Mouse (Mus musculus) heart, postnatal 10 days (tissue): ENCODE results near the gene Ahnak2. TPM values are rescaled to one million over a fixed set of nuclear protein-coding genes. Genes with fewer than 3 reads are reported as not detected.

Experiments used
- DNase-seq, 2 experiments: peaks; one replicate each; pipeline ENCODE4 v3.0.0; 2021
- intact Hi-C: fragments of 180-260 bp; cut with DNase I; formaldehyde crosslinking; loops from one replicate; pipeline ENCODE4 v1.15.1; 2025
- microRNA-seq, 2 experiments: library from miRNA; unstranded; fragments of <30 nt; microRNA quantifications; one replicate each; pipeline ENCODE4 v1.2.0; 2022
- total RNA-seq, 2 experiments: library from RNA; stranded (reverse); gene quantifications; 2 replicates each; pipeline ENCODE4 v1.2.3; 2021

Gene Ahnak2
- total RNA-seq, 2 experiments from 2014 or later = 13.6 to 17.4 TPM

- no peak for DNase-seq
These were observed 64.0 kb downstream of the Ahnak2 start for GRCm38 (mm10) chr12:112738281-112739022.

GRCm38 (mm10) chr12:112737761-112738160 is 64.7 kb downstream of the Ahnak2 start:
- DNase-seq = no peak
- intact Hi-C loops = no loop called here

More at GRCm38 (mm10) chr12:112738281-112739022, 64.0 kb downstream of the Ahnak2 start:
- intact Hi-C loops = no loop called here

DNA sequence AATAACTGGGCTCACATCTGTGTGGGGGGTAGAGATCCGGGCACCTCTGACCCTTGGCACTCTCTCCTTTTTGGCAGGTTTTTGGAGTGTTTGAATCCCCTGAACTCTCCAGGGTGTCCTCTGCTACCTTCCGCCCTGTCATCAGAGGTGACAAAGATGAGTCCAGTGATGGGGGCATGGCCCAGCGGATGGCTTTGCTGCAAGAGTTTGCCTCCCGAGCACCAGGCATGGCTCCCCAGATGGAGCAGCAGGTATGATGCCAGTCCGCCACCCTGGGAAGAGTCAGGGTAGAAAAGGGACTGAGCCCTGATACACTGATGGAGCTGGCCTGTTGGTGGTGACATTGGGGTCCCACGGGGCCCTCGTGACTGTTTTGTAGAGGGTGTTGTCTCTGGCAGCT is 65.4 kb downstream of the Ahnak2 start:
- no peak for DNase-seq
- intact Hi-C loops = no loop called here

- DNase-seq = no peak
- intact Hi-C loops = no loop called here
These were observed 65.9 kb downstream of the Ahnak2 start for GRCm38 (mm10) chr12:112736636-112736925.

- intact Hi-C loops = no loop called here
- no peak for DNase-seq
These were observed 66.4 kb downstream of the Ahnak2 start for GRCm38 (mm10) chr12:112735896-112736635.

GRCm38 (mm10) chr12:112734881-112735655 is 67.4 kb downstream of the Ahnak2 start:
- no peak for DNase-seq
- intact Hi-C loops = no loop called here

DNA sequence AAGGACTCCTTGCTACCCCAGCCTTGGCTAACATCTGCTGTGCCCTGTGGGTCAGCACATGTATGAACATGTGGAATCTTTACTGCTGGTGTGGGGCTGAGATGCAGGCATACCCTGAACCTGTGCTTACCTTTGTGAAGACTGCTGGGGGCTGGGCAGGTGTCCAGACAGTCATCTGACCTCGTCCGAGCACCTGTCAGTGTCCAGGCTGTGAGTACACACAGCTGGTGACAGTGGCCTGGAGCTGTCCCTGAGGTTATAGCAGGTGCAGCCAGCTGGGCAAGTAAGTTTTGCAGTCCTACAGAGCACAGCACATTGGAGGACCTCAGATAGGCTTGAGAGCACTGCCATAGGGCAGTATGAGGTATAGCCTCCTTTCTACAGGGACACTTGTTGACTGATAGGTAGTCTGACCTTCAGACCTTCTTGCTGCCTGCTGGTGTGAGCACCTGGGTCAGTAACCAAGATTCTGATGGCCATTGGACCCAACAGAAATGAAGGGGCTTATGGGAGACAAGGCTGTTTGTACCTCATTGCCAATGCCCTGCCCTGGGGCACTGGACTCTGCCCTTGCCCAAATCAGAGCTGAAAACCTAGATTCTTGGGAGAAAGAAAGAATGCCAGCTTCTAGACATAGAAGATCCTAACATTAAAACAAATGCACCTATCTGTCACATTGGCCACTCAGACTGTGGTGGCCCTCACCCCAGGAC is 68.2 kb downstream of the Ahnak2 start:
- DNase-seq = no peak
- intact Hi-C loops = no loop called here

- DNase-seq = no peak
- intact Hi-C loops = no loop called here
These were observed 69.9 kb downstream of the Ahnak2 start for GRCm38 (mm10) chr12:112732591-112732990.

DNA sequence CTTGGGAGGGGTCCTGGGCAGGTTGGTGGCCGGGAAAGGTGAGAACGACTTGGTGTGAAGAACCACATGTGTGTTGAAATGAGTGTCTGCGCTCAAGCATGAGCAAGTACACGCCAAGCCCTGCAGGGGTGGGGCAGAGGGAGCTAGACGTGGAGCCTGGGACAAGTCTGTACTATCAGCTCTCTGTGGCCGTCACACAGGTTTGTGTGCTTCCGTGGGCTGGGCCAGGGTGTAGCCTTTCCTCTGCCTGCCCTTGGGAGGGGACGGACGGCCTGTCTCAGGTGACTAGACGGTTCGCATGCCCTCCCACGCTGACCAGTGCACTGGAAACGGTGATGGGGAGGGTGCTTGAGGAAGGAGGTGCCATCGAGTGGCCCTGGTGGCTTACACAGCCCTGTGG is 71.6 kb downstream of the Ahnak2 start:
- intact Hi-C loops = no loop called here

GRCm38 (mm10) chr12:112727801-112728200 is 74.7 kb downstream of the Ahnak2 start:
- DNase-seq = no peak
- intact Hi-C loops = no loop called here

More for the DNA sequence above, 71.6 kb downstream of the Ahnak2 start:
- no peak for DNase-seq

GRCm38 (mm10) chr12:112724077-112724805 is 78.2 kb downstream of the Ahnak2 start:
- intact Hi-C loops = no loop called here
- peak; percentile 72 to 84 for DNase-seq

DNA sequence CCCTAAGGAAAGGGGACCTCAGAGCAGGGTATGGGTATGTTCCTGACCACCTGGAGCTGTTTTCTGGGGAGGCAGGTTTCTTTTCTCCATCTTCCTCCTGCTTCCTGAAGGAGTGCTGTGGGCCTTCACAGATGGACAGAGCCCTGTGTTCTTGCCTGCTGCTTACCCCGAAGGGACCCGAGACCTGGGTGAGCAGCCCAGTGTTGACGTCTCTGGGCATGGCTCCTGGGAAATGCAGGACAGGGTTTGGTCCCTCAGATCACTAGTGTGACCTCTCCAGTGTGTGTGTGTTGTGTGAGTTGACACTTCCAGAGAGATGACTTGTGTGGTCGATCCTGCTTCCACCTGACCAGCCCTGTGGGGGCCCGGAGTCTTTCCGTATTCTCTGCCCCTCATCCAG is 79.0 kb downstream of the Ahnak2 start:
- intact Hi-C loops = no loop called here
- DNase-seq = no peak

DNA sequence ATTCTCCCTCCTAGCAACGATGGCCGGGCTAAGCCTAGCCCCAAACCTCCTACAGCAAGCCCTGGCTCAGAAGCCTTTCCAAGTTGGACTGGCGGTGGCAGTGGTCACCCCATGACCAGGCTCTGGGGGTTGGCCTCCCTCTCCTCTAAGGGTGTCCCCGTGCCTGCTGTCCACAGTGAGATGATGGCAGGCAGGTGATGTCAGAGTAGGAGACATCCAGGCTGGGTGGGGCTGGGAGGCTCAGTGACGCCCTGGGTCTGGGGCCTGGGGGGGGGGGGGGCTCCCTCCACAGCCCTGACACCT is 79.5 kb downstream of the Ahnak2 start:
- intact Hi-C loops = no loop called here
- DNase-seq = no peak

- intact Hi-C loops = no loop called here
- peak; percentile 53 to 61 for DNase-seq
These were observed 80.0 kb downstream of the Ahnak2 start for GRCm38 (mm10) chr12:112722240-112723027.

Small RNAs within 50 kb of the gene (microRNA-seq; reads per million reads assigned to microRNA genes)
- gene Mir6940 = 0 to 0.70 reads per million in 2 experiments

Other genes with a start within 250 kb of the Ahnak2 start
- gene Inf2, start 213.9 kb downstream of the Ahnak2 start, total RNA-seq = 10 to 100 TPM; 18.4 to 23.3 TPM
- gene Adssl1, start 182.6 kb downstream of the Ahnak2 start, total RNA-seq = 100 to 1,000 TPM; 129 to 136 TPM
- gene Siva1, start 158.0 kb downstream of the Ahnak2 start, total RNA-seq = 10 to 100 TPM; 26.4 to 31.4 TPM
- 100 to 1,000 TPM; 346 to 355 TPM for gene Akt1, start 127.8 kb downstream of the Ahnak2 start, total RNA-seq
- gene Zbtb42, start 123.8 kb downstream of the Ahnak2 start, total RNA-seq = 1 to 10 TPM; 7.7 to 8.5 TPM
- gene Cep170b, start 82.2 kb downstream of the Ahnak2 start, total RNA-seq = 10 to 100 TPM; 11.3 to 11.9 TPM
- gene Pld4, start 42.0 kb downstream of the Ahnak2 start, total RNA-seq = 1 to 10 TPM; 5.7 to 5.8 TPM
- 1 to 10 TPM; 2.4 to 3.1 TPM for gene Clba1, start 6.3 kb upstream of the Ahnak2 start, total RNA-seq
- gene Cdca4, start 26.8 kb upstream of the Ahnak2 start, total RNA-seq = 10 to 100 TPM; 13.7 to 16.6 TPM
- under 1 TPM; 0.17 to 0.19 TPM for gene Gpr132, start 65.6 kb upstream of the Ahnak2 start, total RNA-seq
- 10 to 100 TPM; 36.1 to 38.5 TPM for gene Jag2, start 127.1 kb upstream of the Ahnak2 start, total RNA-seq
- gene Nudt14, start 139.5 kb upstream of the Ahnak2 start, total RNA-seq = 10 to 100 TPM; 11.7 to 11.8 TPM
- gene Btbd6, start 173.8 kb upstream of the Ahnak2 start, total RNA-seq = 10 to 100 TPM; 22.9 to 24.5 TPM
- 10 to 100 TPM; 29.3 to 35.8 TPM for gene Brf1, start 198.0 kb upstream of the Ahnak2 start, total RNA-seq
- gene Pacs2, start 211.9 kb upstream of the Ahnak2 start, total RNA-seq = 10 to 100 TPM; 29.3 to 30.4 TPM